Mouse (Mus musculus) kidney, adult 9 months (tissue): Measurements from ENCODE around the gene Sppl3.

Experiments used
- DNase-seq: peaks from one replicate; pipeline ENCODE4 v3.0.0; 2022

The Sppl3 gene

GRCm38 (mm10) chr5:115129328-115129727, 118.4 kb downstream of the Sppl3 start:
- DNase-seq, result no peak

GRCm38 (mm10) chr5:115132465-115132864, 121.5 kb downstream of the Sppl3 start:
- no peak for DNase-seq

GRCm38 (mm10) chr5:115133358-115134066, 122.6 kb downstream of the Sppl3 start:
- no peak for DNase-seq

GRCm38 (mm10) chr5:115134234-115135165, 123.6 kb downstream of the Sppl3 start, which contains the start of gene Unc119b:
Gene Unc119b (minus strand): TSS chr5:115134975.
- DNase-seq, result peak; percentile 94

DNA sequence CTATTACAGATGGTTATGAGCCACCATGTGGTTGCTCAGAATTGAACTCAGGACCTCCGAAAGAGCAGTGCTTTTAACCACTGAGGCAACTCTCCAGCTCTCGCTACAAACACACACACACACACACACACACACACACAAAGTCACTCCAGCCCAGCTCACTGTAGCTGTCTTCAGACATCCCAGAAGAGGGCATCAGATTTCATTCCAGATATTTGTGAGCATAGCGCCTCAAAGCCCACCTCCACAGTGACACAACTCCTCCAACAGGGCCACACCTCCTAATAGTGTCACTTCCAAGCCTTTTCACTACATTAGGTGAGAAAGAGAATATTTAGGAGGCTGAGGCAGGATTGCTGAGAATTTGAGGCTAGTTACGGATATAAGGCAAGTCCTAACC, 128.2 kb downstream of the Sppl3 start:
- DNase-seq, result no peak

- no peak for DNase-seq
Measured at GRCm38 (mm10) chr5:115140726-115141125, 129.8 kb downstream of the Sppl3 start.

GRCm38 (mm10) chr5:115142166-115142697, 131.3 kb downstream of the Sppl3 start:
- no peak for DNase-seq

GRCm38 (mm10) chr5:115143552-115143951, 132.6 kb downstream of the Sppl3 start:
- DNase-seq, result no peak

DNA sequence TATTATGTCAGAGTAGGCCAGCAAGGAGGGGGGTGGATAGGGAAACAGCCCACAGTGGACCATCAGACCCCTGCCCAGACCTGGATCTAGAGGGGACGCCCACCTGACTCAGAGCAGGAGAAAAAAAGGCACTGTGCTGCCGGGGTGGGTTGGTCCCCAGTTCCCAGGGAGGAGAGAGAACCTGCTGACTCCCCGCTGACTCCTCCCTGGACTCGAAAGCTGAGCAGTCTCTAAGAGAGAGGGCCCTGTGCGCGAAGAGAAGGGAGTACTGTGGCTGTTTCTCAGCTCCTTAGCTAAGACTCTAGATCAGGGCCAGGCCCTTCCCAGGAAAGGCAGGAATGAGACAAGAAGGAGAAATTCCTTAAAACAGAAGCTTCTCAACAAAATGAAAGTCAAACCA, 133.5 kb downstream of the Sppl3 start:
- DNase-seq, result no peak

GRCm38 (mm10) chr5:115145253-115145968, 134.5 kb downstream of the Sppl3 start:
- no peak for DNase-seq

- DNase-seq, result no peak
Measured at GRCm38 (mm10) chr5:115145976-115146746, 135.2 kb downstream of the Sppl3 start.

DNA sequence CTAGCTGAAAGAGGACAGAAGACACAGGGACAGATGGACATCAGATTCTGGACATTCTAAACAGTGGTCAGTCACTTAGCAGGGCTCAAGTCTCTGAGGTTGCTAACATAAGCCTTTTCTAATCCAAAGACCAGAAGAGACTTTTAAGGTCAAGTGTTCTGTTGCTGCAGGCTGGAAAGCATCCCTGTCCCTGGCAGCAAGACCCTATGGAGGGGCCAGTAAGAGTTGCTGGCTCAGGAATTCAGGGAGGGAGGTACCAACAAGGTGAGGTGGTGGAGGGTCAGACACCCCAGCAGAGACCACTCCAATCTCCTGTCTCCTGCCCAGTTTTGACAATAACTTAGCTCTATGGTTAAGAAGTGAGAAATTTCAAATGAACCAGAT, 135.8 kb downstream of the Sppl3 start:
- no peak for DNase-seq

GRCm38 (mm10) chr5:115147388-115147787, 136.5 kb downstream of the Sppl3 start:
- DNase-seq, result peak; percentile 73

DNA sequence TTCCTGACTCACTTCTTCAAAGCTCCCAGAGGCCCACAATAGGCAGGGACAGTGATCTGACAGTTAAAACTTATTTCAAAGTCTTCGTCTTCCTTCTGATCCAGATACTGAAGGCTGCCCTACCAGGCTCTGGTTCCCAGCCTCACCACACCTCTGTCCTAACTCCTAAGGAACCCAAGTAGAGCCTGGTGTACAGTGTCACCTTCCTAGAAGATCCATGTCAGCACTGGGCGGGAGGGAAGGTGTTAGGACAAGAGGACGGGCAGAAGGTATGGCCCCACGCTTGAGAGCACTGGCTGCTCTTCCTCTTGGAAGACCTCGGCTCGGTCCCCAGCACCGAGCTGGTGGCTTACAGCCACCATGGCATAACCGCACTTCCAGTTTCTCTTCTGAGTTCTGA, 137.4 kb downstream of the Sppl3 start:
- no peak for DNase-seq
